Mouse (Mus musculus): ENCODE measurements around the gene Tmem238.

DNA sequence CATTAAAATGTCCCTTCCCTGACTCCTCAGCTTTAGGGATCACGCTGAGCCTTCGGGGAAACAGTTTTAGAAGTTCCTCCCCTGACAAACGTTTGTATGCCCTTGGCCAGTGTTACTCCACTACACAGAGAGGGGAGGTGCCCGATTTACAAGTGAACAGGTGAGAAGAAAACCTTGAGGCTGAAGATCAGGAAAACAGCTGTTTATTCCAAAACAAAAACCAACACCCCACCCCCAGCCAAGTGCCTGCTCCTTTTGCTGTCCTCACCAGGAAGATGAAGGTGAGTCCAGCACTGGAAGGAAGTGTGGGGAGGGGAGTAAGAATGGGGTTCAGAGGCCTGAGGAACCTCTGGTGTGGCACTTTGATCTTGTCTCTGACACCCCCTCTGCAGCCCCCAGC lies 35.9 kb upstream of the Tmem238 start:
- TF ChIP-seq POLR2A (IDR thresholded peaks at IDR 0.05; ENCODE audit: low read depth, low read length) (no peak), CTCF (IDR thresholded peaks at IDR 0.05; ENCODE audit: borderline replicate concordance, insufficient read depth, low read length) (no peak)

Data from embryonic fibroblast, embryonic 13.5 days (primary cell).